Mouse (Mus musculus) brain, embryonic 14.5 days (tissue): ENCODE data around the gene Cep95.

Experiments
- CTCF ChIP-seq: fragments of 200-500 bp; IDR thresholded peaks from 2 replicates; pipeline ENCODE4 v1.5.1; 2012; ENCODE audit warnings: inconsistent platforms, mild to moderate bottlenecking, moderate library complexity, borderline replicate concordance; ENCODE audit not compliant: insufficient read depth, insufficient read length; ENCODE audit errors: extremely low read depth
- POLR2A ChIP-seq: fragments of 200-500 bp; IDR thresholded peaks from 2 replicates; pipeline ENCODE4 v1.6.1; 2012; ENCODE audit warnings: mild to moderate bottlenecking, inconsistent platforms, borderline replicate concordance; ENCODE audit not compliant: poor library complexity, insufficient read depth, insufficient read length, severe bottlenecking; ENCODE audit errors: extremely low read depth

DNA sequence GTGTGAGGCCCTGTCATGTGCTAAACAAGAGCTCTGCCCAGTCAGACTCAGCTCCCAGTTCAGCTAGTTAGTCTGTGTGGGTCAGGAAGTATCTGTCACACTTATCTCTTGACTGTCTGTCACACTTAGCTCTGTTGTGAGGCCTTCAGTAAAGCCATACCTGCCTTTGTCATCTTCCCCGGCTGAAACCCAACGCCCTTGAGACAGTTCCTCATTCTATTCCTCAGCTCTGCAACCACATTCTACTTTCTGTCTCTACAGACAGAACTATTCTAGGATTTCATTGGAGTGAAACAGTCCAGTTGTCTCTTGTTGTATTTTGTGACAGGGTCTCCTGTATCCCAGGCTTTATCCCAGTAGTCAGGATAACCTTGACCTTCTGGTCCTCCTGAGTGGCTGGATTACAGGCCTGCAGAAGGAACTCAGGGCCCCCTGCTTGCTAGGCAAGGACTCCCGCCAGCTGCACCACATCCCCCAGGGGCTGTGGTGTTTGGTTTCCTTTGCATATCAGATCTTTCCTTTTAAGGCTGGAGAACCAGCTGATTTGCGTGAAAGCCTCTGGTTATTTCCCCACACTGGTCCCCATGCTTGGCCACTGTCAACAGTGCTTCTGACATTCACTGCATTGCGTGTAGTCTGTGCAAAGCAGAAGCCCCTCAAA is 26.8 kb upstream of the Cep95 start:
- TF ChIP-seq CTCF (no peak), POLR2A (no peak)
